Mouse (Mus musculus) macrophage (primary cell): ENCODE measurements around the gene Frmd3. TPM values are rescaled to one million over a fixed set of nuclear protein-coding genes. Genes with fewer than 3 reads are reported as not detected.
"Not testable (repeated sequence)": the region's sequence is repeated elsewhere in the genome, so short reads cannot be mapped to it uniquely, and the experiment has no call there.

ENCODE experiments used
- H3K27ac ChIP-seq: fragments of 350-480 bp; formaldehyde crosslinking; 2 replicates; pipeline ENCODE4 v1.9.0; 2021
- H3K36me3 ChIP-seq: fragments of 350-480 bp; formaldehyde crosslinking; 2 replicates; pipeline ENCODE4 v1.9.0; 2021; ENCODE audit errors: inconsistent target
- H3K4me3 ChIP-seq: fragments of 350-480 bp; formaldehyde crosslinking; 2 replicates; pipeline ENCODE4 v1.9.0; 2021; ENCODE audit errors: inconsistent target
- H3K79me2 ChIP-seq: fragments of 350-480 bp; formaldehyde crosslinking; 2 replicates; pipeline ENCODE4 v1.9.0; 2021; ENCODE audit errors: inconsistent target
- WGBS: methylation state at CpG from one replicate; pipeline ENCODE4 v1.1.7; 2026; ENCODE audit warnings: inconsistent platforms; ENCODE audit not compliant: missing documents; 5-methylcytosine and 5-hydroxymethylcytosine counted together
- polyA plus RNA-seq: library from polyadenylated mRNA; stranded (reverse); fragments of 250-400 nt; gene quantifications from 3 replicates; pipeline ENCODE4 v1.2.4, GENCODE M21; 2018; ENCODE audit warnings: inconsistent platforms
- total RNA-seq, 78 experiments: library from RNA; depleted of rRNA; stranded (reverse); fragments of 250-400 nt; gene quantifications; 1 replicate in 9 of 78; 2 replicates in 24 of 78; 3 replicates in 43 of 78; 4 replicates in 2 of 78; pipeline ENCODE4 v1.2.4; 2018; ENCODE audit warnings: inconsistent platforms in 56 of 78

Frmd3 gene
- not detected for total RNA-seq (2018; cell fraction: chromatin; rRNA removed)
- not detected for total RNA-seq (2018; cell fraction: cytosol; rRNA removed)
- not detected for total RNA-seq (2018; cell fraction: nucleus; rRNA removed)
- polyA plus RNA-seq, result not detected in 3 replicates

GRCm38 (mm10) chr4:74013211-74014047 lies at the start of gene Frmd3:
Gene Frmd3, plus strand, starts transcription at chr4:74013442.
- WGBS, result 5% methylated on average over 52 of the region's 56 CpGs
- Histone ChIP-seq H3K27ac (no peak within 1 kb of the TSS), H3K79me2 (no peaks in the 10 kb centered on the region), H3K4me3 (no peak within 1 kb of the TSS), H3K36me3 (no peaks in the 10 kb centered on the region)

- no peaks in the 10 kb centered on the region for H3K79me2 ChIP-seq
- 75% methylated on average over 3 of the region's 3 CpGs for WGBS
- no peak overlapping the region for H3K27ac ChIP-seq
- H3K4me3 ChIP-seq, result no peak overlapping the region
- H3K36me3 ChIP-seq, result no peaks in the 10 kb centered on the region
These were observed 32.8 kb upstream of the Frmd3 start for GRCm38 (mm10) chr4:73980454-73980853.

GRCm38 (mm10) chr4:74012277-74012676 lies 965 bp upstream of the Frmd3 start:
- no peak overlapping the region for H3K27ac ChIP-seq
- 41% methylated on average over 3 of the region's 3 CpGs for WGBS
- H3K4me3 ChIP-seq, result no peak overlapping the region
- H3K36me3 ChIP-seq, result no peaks in the 10 kb centered on the region
- no peaks in the 10 kb centered on the region for H3K79me2 ChIP-seq

GRCm38 (mm10) chr4:74012700-74013099 lies 542 bp upstream of the Frmd3 start:
- 49% methylated on average over 4 of the region's 4 CpGs for WGBS
- Histone ChIP-seq H3K79me2 (no peaks in the 10 kb centered on the region), H3K36me3 (no peaks in the 10 kb centered on the region), H3K27ac (no peak overlapping the region), H3K4me3 (no peak overlapping the region)

GRCm38 (mm10) chr4:74014048-74014500 lies 832 bp downstream of the Frmd3 start:
- Histone ChIP-seq H3K4me3 (no peak overlapping the region), H3K36me3 (no peaks in the 10 kb centered on the region), H3K27ac (no peak overlapping the region), H3K79me2 (no peaks in the 10 kb centered on the region)
- WGBS, result 12% methylated on average over 11 of the region's 11 CpGs

- WGBS, result 71% methylated on average over 2 of the region's 2 CpGs
- no peak overlapping the region for H3K27ac ChIP-seq
- H3K4me3 ChIP-seq, result no peak overlapping the region
- H3K36me3 ChIP-seq, result no peaks in the 10 kb centered on the region
- H3K79me2 ChIP-seq, result no peaks in the 10 kb centered on the region
These were observed 6.8 kb downstream of the Frmd3 start for GRCm38 (mm10) chr4:74020084-74020483.

GRCm38 (mm10) chr4:74043226-74043625 lies 30.0 kb downstream of the Frmd3 start:
- H3K27ac ChIP-seq, result no peak overlapping the region
- H3K36me3 ChIP-seq, result no peaks in the 10 kb centered on the region
- H3K4me3 ChIP-seq, result no peak overlapping the region
- H3K79me2 ChIP-seq, result no peaks in the 10 kb centered on the region

GRCm38 (mm10) chr4:74051692-74052091 lies 38.5 kb downstream of the Frmd3 start:
- Histone ChIP-seq H3K4me3 (no peak overlapping the region), H3K36me3 (no peaks in the 10 kb centered on the region), H3K79me2 (no peaks in the 10 kb centered on the region), H3K27ac (no peak overlapping the region)
- 38% methylated on average over 1 of the region's 1 CpGs for WGBS

GRCm38 (mm10) chr4:74076727-74077126 lies 63.5 kb downstream of the Frmd3 start:
- Histone ChIP-seq H3K79me2 (no peaks in the 10 kb centered on the region), H3K4me3 (no peak overlapping the region), H3K27ac (no peak overlapping the region), H3K36me3 (no peaks in the 10 kb centered on the region)
- WGBS, result 33% methylated on average over 2 of the region's 2 CpGs

GRCm38 (mm10) chr4:74110816-74111215 lies 97.6 kb downstream of the Frmd3 start:
- no peaks in the 10 kb centered on the region for H3K79me2 ChIP-seq
- WGBS, result 78% methylated on average over 3 of the region's 3 CpGs
- no peak overlapping the region for H3K4me3 ChIP-seq
- no peak overlapping the region for H3K27ac ChIP-seq
- H3K36me3 ChIP-seq, result no peaks in the 10 kb centered on the region

GRCm38 (mm10) chr4:74191528-74191927 lies 178.3 kb downstream of the Frmd3 start:
- Histone ChIP-seq H3K27ac (no peak overlapping the region), H3K4me3 (no peak overlapping the region), H3K36me3 (no peaks in the 10 kb centered on the region), H3K79me2 (no peaks in the 10 kb centered on the region)

- Histone ChIP-seq H3K27ac (no peak overlapping the region), H3K36me3 (no peaks in the 10 kb centered on the region), H3K4me3 (no peak overlapping the region), H3K79me2 (no peaks in the 10 kb centered on the region)
These were observed 188.1 kb downstream of the Frmd3 start for GRCm38 (mm10) chr4:74201281-74201811.

- H3K4me3 ChIP-seq, H3K36me3 ChIP-seq, H3K79me2 ChIP-seq, H3K27ac ChIP-seq: not testable (repeated sequence)
- 100% methylated on average over 1 of the region's 1 CpGs for WGBS
These were observed 208.5 kb downstream of the Frmd3 start for GRCm38 (mm10) chr4:74221780-74222179.

- H3K36me3 ChIP-seq, result no peaks in the 10 kb centered on the region
- H3K4me3 ChIP-seq, result no peak overlapping the region
- WGBS, result 29% methylated on average over 3 of the region's 3 CpGs
- no peaks in the 10 kb centered on the region for H3K79me2 ChIP-seq
- no peak overlapping the region for H3K27ac ChIP-seq
These were observed 209.1 kb downstream of the Frmd3 start for GRCm38 (mm10) chr4:74222360-74222759.

GRCm38 (mm10) chr4:74224210-74224609 lies 211.0 kb downstream of the Frmd3 start:
- Histone ChIP-seq H3K79me2 (no peaks in the 10 kb centered on the region), H3K4me3 (no peak overlapping the region), H3K27ac (no peak overlapping the region), H3K36me3 (no peaks in the 10 kb centered on the region)
- WGBS, result 88% methylated on average over 2 of the region's 2 CpGs
